Mouse (Mus musculus): Measurements from ENCODE around the gene Adipor2. TPM values are rescaled to one million over a fixed set of nuclear protein-coding genes. Genes with fewer than 3 reads are reported as not detected.
"Not testable (repeated sequence)": the region's sequence is repeated elsewhere in the genome, so short reads cannot be mapped to it uniquely, and the experiment has no call there.

Gene Adipor2
- polyA plus RNA-seq, 1 experiment from 2014 or later: 18.7 TPM

GRCm38 (mm10) chr6:119448321-119449059 lies 31.0 kb upstream of the Adipor2 start:
- H3K4me1 ChIP-seq (ENCODE audit: control insufficient read depth, insufficient read depth, low read length): peaks cover 19% of the 10 kb centered on the region
- no peaks in the 10 kb centered on the region for H3K9me3 ChIP-seq (ENCODE audit: control insufficient read depth, low read length)
- ATAC-seq (ENCODE audit: insufficient number of reproducible peaks, low FRiP score, low TSS enrichment, low read depth): no peak
- peak overlapping the region; percentile 21 for H3K4me3 ChIP-seq (ENCODE audit: low read depth, low read length)
- peak overlapping the region; percentile 43 for H3K9ac ChIP-seq (ENCODE audit: low read length)
- H3K4me2 ChIP-seq (ENCODE audit: low read depth, severe bottlenecking): peak overlapping the region; percentile 53
- no peaks in the 10 kb centered on the region for H3K36me3 ChIP-seq (ENCODE audit: control insufficient read depth, insufficient read depth, low read length)
- H3K27me3 ChIP-seq (ENCODE audit: control insufficient read depth, insufficient read depth, low read length): no peaks in the 10 kb centered on the region
- WGBS: 5% methylated on average over 18 of the region's 18 CpGs
- DNase-seq (ENCODE audit: low spot score): peak; percentile 48
- no peak overlapping the region for H3K27ac ChIP-seq (replicated peaks; ENCODE audit: low read depth, low read length)

GRCm38 (mm10) chr6:119445671-119446607 lies 28.4 kb upstream of the Adipor2 start:
- Histone ChIP-seq H3K36me3 (ENCODE audit: control insufficient read depth, insufficient read depth, low read length) (no peaks in the 10 kb centered on the region), H3K9ac (ENCODE audit: low read length) (no peak overlapping the region; the same call in 1 of the 2 replicates), H3K9me3 (ENCODE audit: control insufficient read depth, low read length) (no peaks in the 10 kb centered on the region), H3K4me1 (ENCODE audit: control insufficient read depth, insufficient read depth, low read length) (peaks cover 12% of the 10 kb centered on the region; the same call in 1 of the 2 replicates), H3K4me3 (ENCODE audit: low read depth, low read length) (no peak overlapping the region), H3K4me2 (ENCODE audit: low read depth, severe bottlenecking) (no peak overlapping the region), H3K27me3 (ENCODE audit: control insufficient read depth, insufficient read depth, low read length) (no peaks in the 10 kb centered on the region), H3K27ac (replicated peaks; ENCODE audit: low read depth, low read length) (no peak overlapping the region)
- WGBS: 67% methylated on average over 11 of the region's 11 CpGs
- DNase-seq (ENCODE audit: low spot score): no peak
- no peak for ATAC-seq (ENCODE audit: insufficient number of reproducible peaks, low FRiP score, low TSS enrichment, low read depth)

- 0 out of 2 replicates have a peak, but pooled peaks have one; percentile 60 for ATAC-seq (ENCODE audit: insufficient number of reproducible peaks, low FRiP score, low TSS enrichment, low read depth)
- H3K4me1 ChIP-seq (ENCODE audit: control insufficient read depth, insufficient read depth, low read length): peaks cover 7% of the 10 kb centered on the region; the same call in 1 of the 2 replicates
Observed at GRCm38 (mm10) chr6:119443742-119444645, 26.5 kb upstream of the Adipor2 start.

GRCm38 (mm10) chr6:119442729-119443128 lies 25.2 kb upstream of the Adipor2 start:
- not testable (repeated sequence) for DNase-seq (ENCODE audit: low spot score); H3K9ac ChIP-seq (ENCODE audit: low read length); H3K4me1 ChIP-seq (ENCODE audit: control insufficient read depth, insufficient read depth, low read length); H3K4me3 ChIP-seq (ENCODE audit: low read depth, low read length); ATAC-seq (ENCODE audit: insufficient number of reproducible peaks, low FRiP score, low TSS enrichment, low read depth); H3K36me3 ChIP-seq (ENCODE audit: control insufficient read depth, insufficient read depth, low read length); H3K4me2 ChIP-seq (ENCODE audit: low read depth, severe bottlenecking); H3K9me3 ChIP-seq (ENCODE audit: control insufficient read depth, low read length); H3K27me3 ChIP-seq (ENCODE audit: control insufficient read depth, insufficient read depth, low read length); H3K27ac ChIP-seq (replicated peaks; ENCODE audit: low read depth, low read length)
- 92% methylated on average over 5 of the region's 5 CpGs for WGBS

More at GRCm38 (mm10) chr6:119443742-119444645, 26.5 kb upstream of the Adipor2 start:
- H3K4me2 ChIP-seq (ENCODE audit: low read depth, severe bottlenecking): no peak overlapping the region
- H3K9me3 ChIP-seq (ENCODE audit: control insufficient read depth, low read length): no peaks in the 10 kb centered on the region
- no peaks in the 10 kb centered on the region for H3K27me3 ChIP-seq (ENCODE audit: control insufficient read depth, insufficient read depth, low read length)
- 59% methylated on average over 12 of the region's 12 CpGs for WGBS
- peak; percentile 89 for DNase-seq (ENCODE audit: low spot score)
- no peak overlapping the region for H3K9ac ChIP-seq (ENCODE audit: low read length)
- no peak overlapping the region for H3K4me3 ChIP-seq (ENCODE audit: low read depth, low read length)
- H3K36me3 ChIP-seq (ENCODE audit: control insufficient read depth, insufficient read depth, low read length): no peaks in the 10 kb centered on the region
- H3K27ac ChIP-seq (replicated peaks; ENCODE audit: low read depth, low read length): no peak overlapping the region

GRCm38 (mm10) chr6:119437894-119438761 lies 20.6 kb upstream of the Adipor2 start:
- Histone ChIP-seq H3K4me2 (ENCODE audit: low read depth, severe bottlenecking) (no peak overlapping the region), H3K4me1 (ENCODE audit: control insufficient read depth, insufficient read depth, low read length) (no peaks in the 10 kb centered on the region), H3K27ac (replicated peaks; ENCODE audit: low read depth, low read length) (no peak overlapping the region), H3K36me3 (ENCODE audit: control insufficient read depth, insufficient read depth, low read length) (peaks cover 3% of the 10 kb centered on the region; the same call in 1 of the 2 replicates), H3K9ac (ENCODE audit: low read length) (no peak overlapping the region), H3K9me3 (ENCODE audit: control insufficient read depth, low read length) (no peaks in the 10 kb centered on the region), H3K4me3 (ENCODE audit: low read depth, low read length) (no peak overlapping the region), H3K27me3 (ENCODE audit: control insufficient read depth, insufficient read depth, low read length) (no peaks in the 10 kb centered on the region)
- no peak for ATAC-seq (ENCODE audit: insufficient number of reproducible peaks, low FRiP score, low TSS enrichment, low read depth)
- no peak for DNase-seq (ENCODE audit: low spot score)
- WGBS: 60% methylated on average over 8 of the region's 8 CpGs

GRCm38 (mm10) chr6:119434394-119434793 lies 16.9 kb upstream of the Adipor2 start:
- H3K36me3 ChIP-seq (ENCODE audit: control insufficient read depth, insufficient read depth, low read length): peaks cover 3% of the 10 kb centered on the region; the same call in 1 of the 2 replicates
- no peak overlapping the region for H3K4me2 ChIP-seq (ENCODE audit: low read depth, severe bottlenecking)
- no peaks in the 10 kb centered on the region for H3K27me3 ChIP-seq (ENCODE audit: control insufficient read depth, insufficient read depth, low read length)
- ATAC-seq (ENCODE audit: insufficient number of reproducible peaks, low FRiP score, low TSS enrichment, low read depth) (no peak), DNase-seq (ENCODE audit: low spot score) (no peak)
- no peaks in the 10 kb centered on the region for H3K9me3 ChIP-seq (ENCODE audit: control insufficient read depth, low read length)
- WGBS: 86% methylated on average over 4 of the region's 4 CpGs
- H3K4me1 ChIP-seq (ENCODE audit: control insufficient read depth, insufficient read depth, low read length): no peaks in the 10 kb centered on the region
- H3K27ac ChIP-seq (replicated peaks; ENCODE audit: low read depth, low read length): no peak overlapping the region
- H3K4me3 ChIP-seq (ENCODE audit: low read depth, low read length): no peak overlapping the region
- H3K9ac ChIP-seq (ENCODE audit: low read length): no peak overlapping the region

GRCm38 (mm10) chr6:119431751-119432324 lies 14.3 kb upstream of the Adipor2 start:
- DNase-seq (ENCODE audit: low spot score): no peak
- Histone ChIP-seq H3K4me3 (ENCODE audit: low read depth, low read length) (no peak overlapping the region), H3K36me3 (ENCODE audit: control insufficient read depth, insufficient read depth, low read length) (peaks cover 3% of the 10 kb centered on the region; the same call in 1 of the 2 replicates), H3K27ac (replicated peaks; ENCODE audit: low read depth, low read length) (no peak overlapping the region), H3K27me3 (ENCODE audit: control insufficient read depth, insufficient read depth, low read length) (no peaks in the 10 kb centered on the region), H3K4me2 (ENCODE audit: low read depth, severe bottlenecking) (no peak overlapping the region), H3K9me3 (ENCODE audit: control insufficient read depth, low read length) (no peaks in the 10 kb centered on the region), H3K4me1 (ENCODE audit: control insufficient read depth, insufficient read depth, low read length) (no peaks in the 10 kb centered on the region), H3K9ac (ENCODE audit: low read length) (no peak overlapping the region)
- WGBS: 87% methylated on average over 6 of the region's 6 CpGs
- no peak for ATAC-seq (ENCODE audit: insufficient number of reproducible peaks, low FRiP score, low TSS enrichment, low read depth)
